Mouse (Mus musculus) olfactory bulb, adult 2 months (tissue): ENCODE measurements around the gene Kcnh3.

Experiments
- CTCF ChIP-seq: fragments of 200-500 bp; IDR thresholded peaks from 2 replicates; pipeline ENCODE4 v1.5.1; 2012; ENCODE audit warnings: low read depth, mild to moderate bottlenecking, low read length, moderate library complexity; ENCODE audit not compliant: insufficient read depth
- POLR2A ChIP-seq: fragments of 200-500 bp; IDR thresholded peaks from 2 replicates; pipeline ENCODE4 v1.6.1; 2012; ENCODE audit warnings: mild to moderate bottlenecking, low read depth, low read length, moderate library complexity; ENCODE audit not compliant: insufficient read depth

GRCm38 (mm10) chr15:99213183-99213582 is 11.5 kb upstream of the Kcnh3 start:
- TF ChIP-seq CTCF (no peak), POLR2A (no peak)
